Mouse (Mus musculus) thymus, adult 2 months (tissue): ENCODE results near the gene Rgs3.

Experiments used
- CTCF ChIP-seq: fragments of 200-500 bp; IDR thresholded peaks from 2 replicates; pipeline ENCODE4 v1.5.1; 2012; ENCODE audit warnings: mild to moderate bottlenecking, control low read depth, low read length, moderate library complexity, borderline replicate concordance; ENCODE audit not compliant: control insufficient read depth, poor library complexity, insufficient read depth; ENCODE audit errors: extremely low read depth
- POLR2A ChIP-seq: fragments of 200-500 bp; IDR thresholded peaks from 2 replicates; pipeline ENCODE4 v1.6.1; 2012; ENCODE audit warnings: mild to moderate bottlenecking, low read length, control low read depth, moderate library complexity; ENCODE audit not compliant: control insufficient read depth, poor library complexity, insufficient read depth; ENCODE audit errors: extremely low read depth

- no peak for TF ChIP-seq POLR2A
- no peak for TF ChIP-seq CTCF
These were observed 140.8 kb downstream of the Rgs3 start for GRCm38 (mm10) chr4:62700426-62700825.
